Mouse (Mus musculus) embryonic facial prominence, embryonic 14.5 days (tissue): ENCODE results near the gene Foxr1. TPM values are rescaled to one million over a fixed set of nuclear protein-coding genes. Genes with fewer than 3 reads are reported as not detected.

Source experiments
- ATAC-seq: fragments of 200-750 bp; cut with Nextera tagmentation; 2 replicates; pipeline ENCODE4 v1.8.0; 2017; ENCODE audit warnings: low read depth, moderate number of reproducible peaks, moderate TSS enrichment
- DNase-seq: peaks from one replicate; pipeline ENCODE4 v3.0.0-alpha.2; 2015; ENCODE audit warnings: low spot score
- H3K27ac ChIP-seq: fragments of 300-500 bp; sonication (generic); replicated peaks from 2 replicates; pipeline ENCODE4 v1.5.1; 2014; ENCODE audit warnings: low read depth, mild to moderate bottlenecking, low read length, moderate library complexity
- H3K27me3 ChIP-seq: fragments of 300-500 bp; sonication (generic); replicated peaks from 2 replicates; pipeline ENCODE4 v1.6.1; 2014; ENCODE audit warnings: low read length; ENCODE audit not compliant: control insufficient read depth, insufficient read depth
- H3K36me3 ChIP-seq: fragments of 300-500 bp; sonication (generic); 2 replicates; pipeline ENCODE4 v1.6.1; 2014; ENCODE audit warnings: low read length, mixed read lengths; ENCODE audit not compliant: control insufficient read depth, insufficient read depth
- H3K4me1 ChIP-seq: fragments of 300-500 bp; sonication (generic); 2 replicates; pipeline ENCODE4 v1.6.1; 2014; ENCODE audit warnings: antibody characterized with exemption, low read length; ENCODE audit not compliant: control insufficient read depth, insufficient read depth
- H3K4me2 ChIP-seq: fragments of 300-500 bp; sonication (generic); 2 replicates; pipeline ENCODE4 v1.6.1; 2014; ENCODE audit warnings: low read depth, mild to moderate bottlenecking, low read length, moderate library complexity, mixed read lengths
- H3K4me3 ChIP-seq: fragments of 300-500 bp; sonication (generic); 2 replicates; pipeline ENCODE4 v1.5.1; 2014; ENCODE audit warnings: low read depth, mild to moderate bottlenecking, low read length
- H3K9ac ChIP-seq: fragments of 300-500 bp; sonication (generic); 2 replicates; pipeline ENCODE4 v1.6.1; 2014; ENCODE audit warnings: low read depth, mild to moderate bottlenecking, low read length, moderate library complexity, mixed read lengths
- H3K9me3 ChIP-seq: fragments of 300-500 bp; sonication (generic); 2 replicates; pipeline ENCODE4 v1.6.1; 2016; ENCODE audit warnings: low read length; ENCODE audit not compliant: control insufficient read depth
- WGBS: fragments of 180-500 bp; shearing (Covaris S2); extraction: QIAGEN DNeasy Blood & Tissue Kit; methylation state at CpG from one replicate; pipeline ENCODE4 v1.1.7; 2014; 5-methylcytosine and 5-hydroxymethylcytosine counted together
- microRNA-seq: library from miRNA; unstranded; fragments of <30 nt; microRNA quantifications from one replicate; pipeline ENCODE4, GENCODE M21; 2016; ENCODE audit warnings: borderline number of aligned reads
- polyA plus RNA-seq: library from polyadenylated mRNA; unstranded; fragments of >200 nt; fragmentation: Nextera tagmentation; extraction: Ambion mirVana; gene quantifications from 2 replicates; pipeline ENCODE4 v1.2.1, GENCODE M21; 2014

Gene Foxr1
- polyA plus RNA-seq, 1 experiment from 2014 or later = not detected

- DNase-seq (no peak), ATAC-seq (no peak)
- Histone ChIP-seq H3K4me1 (peaks cover 10% of the 10 kb centered on the region; the same call in 1 of the 2 replicates), H3K27ac (no peak overlapping the region), H3K9ac (no peak overlapping the region), H3K4me2 (no peak overlapping the region), H3K27me3 (no peaks in the 10 kb centered on the region), H3K9me3 (no peaks in the 10 kb centered on the region), H3K4me3 (no peak overlapping the region), H3K36me3 (peaks cover 91% of the 10 kb centered on the region)
- WGBS = 89% methylated on average over 13 of the region's 13 CpGs
These were observed 56.3 kb downstream of the Foxr1 start for GRCm38 (mm10) chr9:44384596-44384995.

Small RNAs within 50 kb of the gene (microRNA-seq; reads per million reads assigned to microRNA genes)
- not detected for gene Mir7085

Other genes with a start within 250 kb of the Foxr1 start
- 15.3 and 17.1 TPM in 2 replicates for gene Cbl, start 207.1 kb downstream of the Foxr1 start, polyA plus RNA-seq
- gene Ccdc153, start 200.5 kb downstream of the Foxr1 start, polyA plus RNA-seq = 0.96 and 10.0 TPM in 2 replicates
- gene Pdzd3, start 189.7 kb downstream of the Foxr1 start, polyA plus RNA-seq = 0.12 and 0.15 TPM in 2 replicates
- 9.7 and 13.2 TPM in 2 replicates for gene Nlrx1, start 172.5 kb downstream of the Foxr1 start, polyA plus RNA-seq
- gene Abcg4, start 152.5 kb downstream of the Foxr1 start, polyA plus RNA-seq = 4.5 and 5.1 TPM in 2 replicates
- gene Hinfp, start 135.5 kb downstream of the Foxr1 start, polyA plus RNA-seq = 15.6 and 18.7 TPM in 2 replicates
- gene C2cd2l, start 120.9 kb downstream of the Foxr1 start, polyA plus RNA-seq = 7.3 and 9.5 TPM in 2 replicates
- gene Dpagt1, start 115.1 kb downstream of the Foxr1 start, polyA plus RNA-seq = 34.3 and 34.9 TPM in 2 replicates
- gene H2afx, start 106.4 kb downstream of the Foxr1 start, polyA plus RNA-seq = 202 and 227 TPM in 2 replicates
- gene Hmbs, start 96.9 kb downstream of the Foxr1 start, polyA plus RNA-seq = 98.5 and 99.9 TPM in 2 replicates
- 24.5 and 25.8 TPM in 2 replicates for gene Vps11, start 79.5 kb downstream of the Foxr1 start, polyA plus RNA-seq
- 29.6 and 30.0 TPM in 2 replicates for gene Hyou1, start 61.6 kb downstream of the Foxr1 start, polyA plus RNA-seq
- gene Slc37a4, start 44.3 kb downstream of the Foxr1 start, polyA plus RNA-seq = 19.0 and 20.1 TPM in 2 replicates
- 2,445 and 2,627 TPM in 2 replicates for gene Rps25, start 34.0 kb downstream of the Foxr1 start, polyA plus RNA-seq
- 130 and 133 TPM in 2 replicates for gene Trappc4, start 33.5 kb downstream of the Foxr1 start, polyA plus RNA-seq
- gene Ccdc84, start 22.6 kb downstream of the Foxr1 start, polyA plus RNA-seq = 19.4 and 23.6 TPM in 2 replicates
- 1.7 and 2.3 TPM in 2 replicates for gene Upk2, start 13.8 kb upstream of the Foxr1 start, polyA plus RNA-seq
- 16.9 and 18.7 TPM in 2 replicates for gene Bcl9l, start 41.7 kb upstream of the Foxr1 start, polyA plus RNA-seq
- gene Cxcr5, start 120.7 kb upstream of the Foxr1 start, polyA plus RNA-seq = 0.13 and 0.35 TPM in 2 replicates
- gene Ddx6, start 163.8 kb upstream of the Foxr1 start, polyA plus RNA-seq = 16.1 and 18.2 TPM in 2 replicates
- gene Treh, start 232.1 kb upstream of the Foxr1 start, polyA plus RNA-seq = not detected in 2 replicates